Mouse (Mus musculus): ENCODE data around the gene Myt1l. TPM values are rescaled to one million over a fixed set of nuclear protein-coding genes. Genes with fewer than 3 reads are reported as not detected.
A peak's percentile ranks its signal among the peaks of the same experiment; 100 is the strongest.

Gene Myt1l
- total RNA-seq, 2 experiments from 2014 or later = 198 to 204 TPM

GRCm38 (mm10) chr12:29649510-29650152 is 121.4 kb downstream of the Myt1l start:
- no peak for DNase-seq (ENCODE audit: low spot score in 2 of 2)

GRCm38 (mm10) chr12:29652516-29652915 is 124.3 kb downstream of the Myt1l start:
- DNase-seq (ENCODE audit: low spot score in 2 of 2) = no peak

- peak; percentile 40 to 75 for DNase-seq (ENCODE audit: low spot score in 2 of 2)
Observed at GRCm38 (mm10) chr12:29655197-29655632, 127.0 kb downstream of the Myt1l start.

GRCm38 (mm10) chr12:29655673-29656072 is 127.5 kb downstream of the Myt1l start:
- peak in 1 of 2 experiments; percentile 58 for DNase-seq (ENCODE audit: low spot score in 2 of 2)

- DNase-seq (ENCODE audit: low spot score in 2 of 2) = no peak
Observed at GRCm38 (mm10) chr12:29657061-29657460, 128.9 kb downstream of the Myt1l start.

- DNase-seq (ENCODE audit: low spot score in 2 of 2) = no peak
Observed at GRCm38 (mm10) chr12:29657870-29658269, 129.7 kb downstream of the Myt1l start.

- no peak for DNase-seq (ENCODE audit: low spot score in 2 of 2)
Observed at GRCm38 (mm10) chr12:29671984-29672383, 143.8 kb downstream of the Myt1l start.

GRCm38 (mm10) chr12:29675594-29676362 is 147.6 kb downstream of the Myt1l start:
- DNase-seq (ENCODE audit: low spot score in 2 of 2) = peak; percentile 38 to 80

- no peak for DNase-seq (ENCODE audit: low spot score in 2 of 2)
Observed at GRCm38 (mm10) chr12:29682384-29682783, 154.2 kb downstream of the Myt1l start.

- DNase-seq (ENCODE audit: low spot score in 2 of 2) = no peak
Observed at GRCm38 (mm10) chr12:29682946-29683345, 154.8 kb downstream of the Myt1l start.

GRCm38 (mm10) chr12:29686241-29686640 is 158.1 kb downstream of the Myt1l start:
- DNase-seq (ENCODE audit: low spot score in 2 of 2) = no peak

- DNase-seq (ENCODE audit: low spot score in 2 of 2) = no peak
Observed at GRCm38 (mm10) chr12:29691566-29691965, 163.4 kb downstream of the Myt1l start.

GRCm38 (mm10) chr12:29695194-29695593 is 167.0 kb downstream of the Myt1l start:
- peak; percentile 76 to 90 for DNase-seq (ENCODE audit: low spot score in 2 of 2)

GRCm38 (mm10) chr12:29697526-29698500 is 169.6 kb downstream of the Myt1l start:
- peak; percentile 62 to 80 for DNase-seq (ENCODE audit: low spot score in 2 of 2)

GRCm38 (mm10) chr12:29698541-29698940 is 170.4 kb downstream of the Myt1l start:
- DNase-seq (ENCODE audit: low spot score in 2 of 2) = no peak

- DNase-seq (ENCODE audit: low spot score in 2 of 2) = no peak
Observed at GRCm38 (mm10) chr12:29698976-29699375, 170.8 kb downstream of the Myt1l start.

GRCm38 (mm10) chr12:29699386-29699785 is 171.2 kb downstream of the Myt1l start:
- no peak for DNase-seq (ENCODE audit: low spot score in 2 of 2)

GRCm38 (mm10) chr12:29700026-29700425 is 171.8 kb downstream of the Myt1l start:
- no peak for DNase-seq (ENCODE audit: low spot score in 2 of 2)

GRCm38 (mm10) chr12:29701076-29701475 is 172.9 kb downstream of the Myt1l start:
- no peak for DNase-seq (ENCODE audit: low spot score in 2 of 2)

GRCm38 (mm10) chr12:29701731-29702316 is 173.6 kb downstream of the Myt1l start:
- DNase-seq (ENCODE audit: low spot score in 2 of 2) = no peak

- peak in 1 of 2 experiments; percentile 58 for DNase-seq (ENCODE audit: low spot score in 2 of 2)
Observed at GRCm38 (mm10) chr12:29702626-29703025, 174.4 kb downstream of the Myt1l start.

Data from layer of hippocampus, adult 18-20 months (tissue).